Mouse (Mus musculus): Measurements from ENCODE around the gene Aox1.

Aox1 gene

GRCm38 (mm10) chr1:58065606-58066005 is 35.9 kb downstream of the Aox1 start:
- DNase-seq, result no peak

GRCm38 (mm10) chr1:58069181-58069580 is 39.5 kb downstream of the Aox1 start:
- DNase-seq, result no peak

- no peak for DNase-seq
Observed at GRCm38 (mm10) chr1:58070091-58070490, 40.4 kb downstream of the Aox1 start.

GRCm38 (mm10) chr1:58071006-58071405 is 41.3 kb downstream of the Aox1 start:
- no peak for DNase-seq

GRCm38 (mm10) chr1:58071509-58071908 is 41.8 kb downstream of the Aox1 start:
- DNase-seq, result no peak

GRCm38 (mm10) chr1:58072416-58072815 is 42.7 kb downstream of the Aox1 start:
- no peak for DNase-seq

- DNase-seq, result no peak
Observed at GRCm38 (mm10) chr1:58072991-58073730, 43.4 kb downstream of the Aox1 start.

GRCm38 (mm10) chr1:58074266-58074665 is 44.5 kb downstream of the Aox1 start:
- no peak for DNase-seq

GRCm38 (mm10) chr1:58077882-58078281 is 48.2 kb downstream of the Aox1 start:
- no peak for DNase-seq

- DNase-seq, result no peak
Observed at GRCm38 (mm10) chr1:58078390-58078789, 48.7 kb downstream of the Aox1 start.

GRCm38 (mm10) chr1:58079689-58080088 is 50.0 kb downstream of the Aox1 start:
- no peak for DNase-seq

- no peak for DNase-seq
Observed at GRCm38 (mm10) chr1:58080446-58080845, 50.7 kb downstream of the Aox1 start.

GRCm38 (mm10) chr1:58081356-58081755 is 51.6 kb downstream of the Aox1 start:
- DNase-seq, result no peak

GRCm38 (mm10) chr1:58089316-58089715 is 59.6 kb downstream of the Aox1 start:
- no peak for DNase-seq

GRCm38 (mm10) chr1:58090191-58090590 is 60.5 kb downstream of the Aox1 start:
- no peak for DNase-seq

GRCm38 (mm10) chr1:58091213-58091612 is 61.5 kb downstream of the Aox1 start:
- no peak for DNase-seq

GRCm38 (mm10) chr1:58091992-58092560 is 62.3 kb downstream of the Aox1 start:
- DNase-seq, result no peak

- DNase-seq, result no peak
Observed at GRCm38 (mm10) chr1:58097338-58097737, 67.6 kb downstream of the Aox1 start.

GRCm38 (mm10) chr1:58099119-58099518 is 69.4 kb downstream of the Aox1 start:
- no peak for DNase-seq

GRCm38 (mm10) chr1:58101531-58102146 is 71.9 kb downstream of the Aox1 start:
- DNase-seq, result no peak

- no peak for DNase-seq
Observed at GRCm38 (mm10) chr1:58102494-58102893, 72.8 kb downstream of the Aox1 start.

GRCm38 (mm10) chr1:58105685-58106084 is 76.0 kb downstream of the Aox1 start:
- no peak for DNase-seq

- no peak for DNase-seq
Observed at GRCm38 (mm10) chr1:58107066-58107465, 77.3 kb downstream of the Aox1 start.

- DNase-seq, result no peak
Observed at GRCm38 (mm10) chr1:58110241-58110640, 80.5 kb downstream of the Aox1 start.

All from right cerebral cortex, postnatal 4 days (tissue).